Mouse (Mus musculus): ENCODE results near the gene Syn3. TPM values are rescaled to one million over a fixed set of nuclear protein-coding genes. Genes with fewer than 3 reads are reported as not detected.

The Syn3 gene
- polyA plus RNA-seq, 1 experiment from 2014 or later, result 7.1 TPM

DNA sequence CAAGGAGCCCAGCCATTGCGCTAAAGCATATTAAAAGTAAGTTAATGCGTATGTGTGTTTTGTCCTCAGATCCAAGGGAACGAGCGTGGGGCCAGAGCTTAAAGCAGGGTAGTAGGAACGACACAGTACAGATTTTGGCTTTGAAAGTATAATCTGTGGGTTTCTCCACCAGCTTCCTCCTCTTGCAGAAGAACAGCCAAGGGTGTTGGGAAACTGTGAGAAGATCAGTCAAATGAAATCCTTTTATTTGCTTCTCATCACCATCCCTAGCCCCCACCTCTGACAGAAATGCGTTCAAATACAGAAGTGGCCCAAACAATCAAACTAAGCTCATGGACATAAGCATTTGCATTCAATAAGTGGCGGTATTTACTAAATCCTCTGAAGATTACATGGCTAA lies 22.0 kb downstream of the Syn3 start:
- Histone ChIP-seq H3K4me1 (replicated peaks; ENCODE audit: control insufficient read depth, insufficient read depth, low read length) (no peaks in the 10 kb centered on the region), H3K27ac (ENCODE audit: low read depth, low read length) (no peak overlapping the region), H3K4me2 (ENCODE audit: low read depth, low read length, severe bottlenecking) (no peak overlapping the region), H3K4me3 (ENCODE audit: low read depth, low read length) (no peak overlapping the region), H3K9ac (ENCODE audit: low read length) (no peak overlapping the region), H3K36me3 (ENCODE audit: control insufficient read depth, insufficient read depth, low read length) (no peaks in the 10 kb centered on the region), H3K9me3 (ENCODE audit: control insufficient read depth, low read length) (no peaks in the 10 kb centered on the region), H3K27me3 (ENCODE audit: control insufficient read depth, insufficient read depth, low read length) (no peaks in the 10 kb centered on the region)
- DNase-seq (ENCODE audit: low spot score) (no peak), ATAC-seq (replicated peaks; ENCODE audit: low FRiP score) (no peak)
- 77% methylated on average over 7 of the region's 7 CpGs for WGBS

- H3K27ac ChIP-seq (ENCODE audit: low read depth, low read length), result no peak overlapping the region
- H3K4me1 ChIP-seq (replicated peaks; ENCODE audit: control insufficient read depth, insufficient read depth, low read length), result no peaks in the 10 kb centered on the region
- ATAC-seq (replicated peaks; ENCODE audit: low FRiP score) (no peak), DNase-seq (ENCODE audit: low spot score) (no peak)
- WGBS, result 86% methylated on average over 5 of the region's 5 CpGs
- H3K9me3 ChIP-seq (ENCODE audit: control insufficient read depth, low read length), result no peaks in the 10 kb centered on the region
- no peak overlapping the region for H3K4me3 ChIP-seq (ENCODE audit: low read depth, low read length)
- H3K9ac ChIP-seq (ENCODE audit: low read length), result no peak overlapping the region
- H3K4me2 ChIP-seq (ENCODE audit: low read depth, low read length, severe bottlenecking), result no peak overlapping the region
- no peaks in the 10 kb centered on the region for H3K36me3 ChIP-seq (ENCODE audit: control insufficient read depth, insufficient read depth, low read length)
- H3K27me3 ChIP-seq (ENCODE audit: control insufficient read depth, insufficient read depth, low read length), result no peaks in the 10 kb centered on the region
Observed at GRCm38 (mm10) chr10:86475270-86475669, 23.4 kb downstream of the Syn3 start.

GRCm38 (mm10) chr10:86474176-86475154 lies 24.2 kb downstream of the Syn3 start:
- no peak overlapping the region for H3K27ac ChIP-seq (ENCODE audit: low read depth, low read length)
- H3K4me1 ChIP-seq (replicated peaks; ENCODE audit: control insufficient read depth, insufficient read depth, low read length), result no peaks in the 10 kb centered on the region
- ATAC-seq (replicated peaks; ENCODE audit: low FRiP score) (no peak), DNase-seq (ENCODE audit: low spot score) (no peak)
- no peaks in the 10 kb centered on the region for H3K27me3 ChIP-seq (ENCODE audit: control insufficient read depth, insufficient read depth, low read length)
- no peak overlapping the region for H3K4me2 ChIP-seq (ENCODE audit: low read depth, low read length, severe bottlenecking)
- no peaks in the 10 kb centered on the region for H3K36me3 ChIP-seq (ENCODE audit: control insufficient read depth, insufficient read depth, low read length)
- H3K4me3 ChIP-seq (ENCODE audit: low read depth, low read length), result no peak overlapping the region
- 72% methylated on average over 8 of the region's 8 CpGs for WGBS
- no peak overlapping the region for H3K9ac ChIP-seq (ENCODE audit: low read length)
- H3K9me3 ChIP-seq (ENCODE audit: control insufficient read depth, low read length), result no peaks in the 10 kb centered on the region

GRCm38 (mm10) chr10:86473637-86474154 lies 25.0 kb downstream of the Syn3 start:
- H3K36me3 ChIP-seq (ENCODE audit: control insufficient read depth, insufficient read depth, low read length), result no peaks in the 10 kb centered on the region
- H3K9ac ChIP-seq (ENCODE audit: low read length), result no peak overlapping the region
- WGBS, result 37% methylated on average over 3 of the region's 3 CpGs
- no peaks in the 10 kb centered on the region for H3K27me3 ChIP-seq (ENCODE audit: control insufficient read depth, insufficient read depth, low read length)
- ATAC-seq (replicated peaks; ENCODE audit: low FRiP score) (no peak), DNase-seq (ENCODE audit: low spot score) (peak; percentile 66)
- H3K4me1 ChIP-seq (replicated peaks; ENCODE audit: control insufficient read depth, insufficient read depth, low read length), result no peaks in the 10 kb centered on the region
- no peak overlapping the region for H3K4me3 ChIP-seq (ENCODE audit: low read depth, low read length)
- H3K27ac ChIP-seq (ENCODE audit: low read depth, low read length), result no peak overlapping the region
- H3K4me2 ChIP-seq (ENCODE audit: low read depth, low read length, severe bottlenecking), result no peak overlapping the region
- no peaks in the 10 kb centered on the region for H3K9me3 ChIP-seq (ENCODE audit: control insufficient read depth, low read length)

DNA sequence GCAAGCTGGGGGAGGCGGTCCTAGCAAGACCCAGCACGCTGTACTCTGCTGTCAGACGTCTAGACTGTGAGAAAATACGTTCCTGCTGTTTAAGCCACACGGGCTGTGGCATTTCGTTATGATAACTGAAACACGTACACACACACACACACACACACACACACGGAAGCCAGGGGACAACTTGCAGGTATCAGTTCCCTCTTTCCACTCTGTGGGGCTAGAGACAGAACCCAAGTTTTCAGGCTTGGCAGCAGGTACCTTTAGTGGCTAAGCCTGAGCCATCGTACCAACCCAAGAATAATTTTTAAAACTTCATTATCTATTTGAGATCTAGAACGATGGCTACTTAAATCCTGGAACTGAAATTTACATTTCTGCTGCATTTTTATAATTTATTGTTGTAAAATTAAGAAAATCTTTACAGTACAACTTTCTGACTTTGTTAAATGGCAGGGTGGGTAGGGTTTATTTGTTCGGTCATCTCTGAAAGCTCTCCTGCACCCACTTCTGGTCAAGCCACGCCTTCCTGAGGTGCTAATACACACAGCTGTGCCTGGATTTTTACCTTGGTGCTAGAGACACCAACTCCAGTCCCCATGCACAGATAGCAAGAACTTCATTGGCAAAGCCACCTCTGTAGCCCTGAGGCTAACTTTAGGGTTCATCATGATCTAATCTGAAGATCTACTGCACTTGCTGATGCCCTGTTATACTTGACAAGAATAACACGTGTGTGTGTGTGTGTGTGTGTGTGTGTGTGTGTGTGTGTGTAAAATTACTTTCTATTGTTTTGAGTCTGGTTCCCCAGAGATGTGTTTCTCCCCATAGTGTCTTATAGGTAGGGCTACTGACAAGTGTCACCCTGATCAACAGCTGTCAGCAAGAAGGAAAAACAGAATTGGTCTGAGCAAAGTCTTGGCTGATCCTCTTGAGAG lies 29.8 kb downstream of the Syn3 start:
- 88% methylated on average over 13 of the region's 13 CpGs for WGBS
- Histone ChIP-seq H3K4me1 (replicated peaks; ENCODE audit: control insufficient read depth, insufficient read depth, low read length) (no peaks in the 10 kb centered on the region), H3K27ac (ENCODE audit: low read depth, low read length) (no peak overlapping the region), H3K4me3 (ENCODE audit: low read depth, low read length) (no peak overlapping the region), H3K4me2 (ENCODE audit: low read depth, low read length, severe bottlenecking) (no peak overlapping the region), H3K9me3 (ENCODE audit: control insufficient read depth, low read length) (no peaks in the 10 kb centered on the region), H3K36me3 (ENCODE audit: control insufficient read depth, insufficient read depth, low read length) (no peaks in the 10 kb centered on the region), H3K9ac (ENCODE audit: low read length) (no peak overlapping the region), H3K27me3 (ENCODE audit: control insufficient read depth, insufficient read depth, low read length) (no peaks in the 10 kb centered on the region)
- DNase-seq (ENCODE audit: low spot score) (no peak), ATAC-seq (replicated peaks; ENCODE audit: low FRiP score) (no peak)

- Histone ChIP-seq H3K4me2 (ENCODE audit: low read depth, low read length, severe bottlenecking) (no peak overlapping the region), H3K27me3 (ENCODE audit: control insufficient read depth, insufficient read depth, low read length) (no peaks in the 10 kb centered on the region), H3K9ac (ENCODE audit: low read length) (no peak overlapping the region), H3K36me3 (ENCODE audit: control insufficient read depth, insufficient read depth, low read length) (no peaks in the 10 kb centered on the region), H3K4me1 (replicated peaks; ENCODE audit: control insufficient read depth, insufficient read depth, low read length) (peaks cover 3% of the 10 kb centered on the region; the same call in 1 of the 2 replicates), H3K4me3 (ENCODE audit: low read depth, low read length) (no peak overlapping the region), H3K9me3 (ENCODE audit: control insufficient read depth, low read length) (no peaks in the 10 kb centered on the region), H3K27ac (ENCODE audit: low read depth, low read length) (no peak overlapping the region)
- DNase-seq (ENCODE audit: low spot score), result peak; percentile 89
- 32% methylated on average over 5 of the region's 5 CpGs for WGBS
- peak; percentile 80 for ATAC-seq (replicated peaks; ENCODE audit: low FRiP score)
Observed at GRCm38 (mm10) chr10:86463538-86464199, 35.0 kb downstream of the Syn3 start.

- 58% methylated on average over 1 of the region's 1 CpGs for WGBS
- ATAC-seq (replicated peaks; ENCODE audit: low FRiP score), result 0 out of 2 replicates have a peak, but pooled peaks have one; percentile 34
- Histone ChIP-seq H3K4me2 (ENCODE audit: low read depth, low read length, severe bottlenecking) (no peak overlapping the region), H3K27ac (ENCODE audit: low read depth, low read length) (no peak overlapping the region), H3K9me3 (ENCODE audit: control insufficient read depth, low read length) (no peaks in the 10 kb centered on the region), H3K36me3 (ENCODE audit: control insufficient read depth, insufficient read depth, low read length) (no peaks in the 10 kb centered on the region), H3K4me1 (replicated peaks; ENCODE audit: control insufficient read depth, insufficient read depth, low read length) (peaks cover 3% of the 10 kb centered on the region; the same call in 1 of the 2 replicates), H3K27me3 (ENCODE audit: control insufficient read depth, insufficient read depth, low read length) (no peaks in the 10 kb centered on the region), H3K4me3 (ENCODE audit: low read depth, low read length) (no peak overlapping the region), H3K9ac (ENCODE audit: low read length) (no peak overlapping the region)
- DNase-seq (ENCODE audit: low spot score), result no peak
Observed at GRCm38 (mm10) chr10:86459643-86460042, 39.1 kb downstream of the Syn3 start.

DNA sequence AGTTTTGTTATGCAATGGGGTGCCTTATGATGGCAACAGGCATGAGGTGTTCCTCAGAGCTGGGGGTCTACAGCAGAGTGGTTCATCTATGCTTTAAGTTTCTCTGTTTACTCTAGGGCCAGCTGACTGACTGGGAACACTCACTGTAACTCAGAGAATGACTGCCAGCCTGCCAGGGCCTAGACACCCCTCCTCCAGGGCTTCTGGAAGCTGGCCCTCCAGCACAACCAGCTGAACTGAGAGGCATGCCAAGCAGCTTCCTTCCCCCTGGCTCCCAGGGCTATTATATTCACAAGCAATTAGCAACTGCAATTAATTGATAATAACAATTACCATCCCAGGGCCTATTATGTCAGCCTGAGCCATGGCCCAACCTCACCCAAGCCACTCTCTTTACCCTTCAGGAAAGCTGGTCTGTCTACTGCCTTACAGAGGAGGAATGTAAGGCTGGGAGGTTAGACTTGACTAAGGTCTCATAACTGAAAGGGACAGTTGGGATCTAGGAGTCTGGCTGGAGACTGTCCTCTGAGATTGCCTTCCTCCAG lies 41.0 kb downstream of the Syn3 start:
- Histone ChIP-seq H3K27ac (ENCODE audit: low read depth, low read length) (no peak overlapping the region), H3K9ac (ENCODE audit: low read length) (no peak overlapping the region), H3K27me3 (ENCODE audit: control insufficient read depth, insufficient read depth, low read length) (no peaks in the 10 kb centered on the region), H3K36me3 (ENCODE audit: control insufficient read depth, insufficient read depth, low read length) (no peaks in the 10 kb centered on the region), H3K4me3 (ENCODE audit: low read depth, low read length) (no peak overlapping the region), H3K4me1 (replicated peaks; ENCODE audit: control insufficient read depth, insufficient read depth, low read length) (peaks cover 3% of the 10 kb centered on the region; the same call in 1 of the 2 replicates), H3K9me3 (ENCODE audit: control insufficient read depth, low read length) (no peaks in the 10 kb centered on the region), H3K4me2 (ENCODE audit: low read depth, low read length, severe bottlenecking) (no peak overlapping the region)
- peak; percentile 61 for ATAC-seq (replicated peaks; ENCODE audit: low FRiP score)
- peak; percentile 59 for DNase-seq (ENCODE audit: low spot score)
